Mouse (Mus musculus) G1E (cell line): Measurements from ENCODE around the gene Creg2. TPM values are rescaled to one million over a fixed set of nuclear protein-coding genes. Genes with fewer than 3 reads are reported as not detected.

Experiments
- ATAC-seq: 2 replicates; pipeline ENCODE4 v1.8.0; 2016; ENCODE audit warnings: mild to moderate bottlenecking; ENCODE audit not compliant: insufficient number of reproducible peaks, poor library complexity, low FRiP score, severe bottlenecking; ENCODE audit errors: extremely low read depth
- DNase-seq: peaks from one replicate; pipeline ENCODE4 v3.0.0; 2012; ENCODE audit warnings: low spot score
- H3K27me3 ChIP-seq: 2 replicates; pipeline ENCODE4 v1.6.1; 2012; ENCODE audit warnings: mild to moderate bottlenecking, low read length, inconsistent platforms; ENCODE audit not compliant: insufficient read depth
- H3K36me3 ChIP-seq: replicated peaks from 2 replicates; pipeline ENCODE3; 2012; ENCODE audit warnings: mild to moderate bottlenecking, inconsistent platforms
- H3K4me1 ChIP-seq: 2 replicates; pipeline ENCODE4 v1.6.1; 2012; ENCODE audit warnings: low read depth, low read length, inconsistent platforms, mixed read lengths; ENCODE audit not compliant: insufficient read depth
- H3K4me3 ChIP-seq: 2 replicates; pipeline ENCODE4 v1.5.1; 2012; ENCODE audit warnings: low read depth, mild to moderate bottlenecking, inconsistent platforms, low read length, moderate library complexity, mixed read lengths
- H3K9me3 ChIP-seq: replicated peaks from 2 replicates; pipeline ENCODE4 v1.6.1; 2012; ENCODE audit warnings: inconsistent platforms
- CTCF ChIP-seq: IDR thresholded peaks from 2 replicates; pipeline ENCODE4 v1.5.1; 2012; ENCODE audit warnings: low read depth, low read length, inconsistent platforms, mixed read lengths
- GATA1 ChIP-seq: IDR thresholded peaks from 2 replicates; pipeline ENCODE4 v1.6.1; 2012; ENCODE audit warnings: borderline replicate concordance, low read length, inconsistent platforms, mixed read lengths
- GATA2 ChIP-seq: IDR thresholded peaks from 2 replicates; pipeline ENCODE4 v1.6.1; 2012; ENCODE audit warnings: low read depth, low read length, inconsistent platforms, borderline replicate concordance
- POLR2AphosphoS5 ChIP-seq: IDR thresholded peaks from 2 replicates; pipeline ENCODE4 v1.6.1; 2012; ENCODE audit warnings: low read depth, low read length, inconsistent platforms; ENCODE audit not compliant: insufficient replicate concordance
- TAL1 ChIP-seq: conservative IDR thresholded peaks from 2 replicates; pipeline ENCODE4 v1.6.1; 2012; ENCODE audit warnings: low read depth, low read length, inconsistent platforms, mixed read lengths
- polyA plus RNA-seq: library from polyadenylated mRNA; stranded (reverse); fragments of >175 nt; gene quantifications from 2 replicates; pipeline ENCODE4 v1.2.3, GENCODE M21; 2012
- total RNA-seq, 2 experiments: library from RNA; stranded (forward) in 1 of 2; stranded (reverse) in 1 of 2; fragments of 200-1000 nt in 1 of 2; fragments of >200 nt in 1 of 2; fragmentation: Nextera tagmentation in 1 of 2; gene quantifications; 2 replicates each; pipeline ENCODE4 v1.2.3; 2014 to 2017

Creg2 gene
- total and polyA plus RNA-seq, 3 experiments = 0.05 TPM; not detected in 2

DNA sequence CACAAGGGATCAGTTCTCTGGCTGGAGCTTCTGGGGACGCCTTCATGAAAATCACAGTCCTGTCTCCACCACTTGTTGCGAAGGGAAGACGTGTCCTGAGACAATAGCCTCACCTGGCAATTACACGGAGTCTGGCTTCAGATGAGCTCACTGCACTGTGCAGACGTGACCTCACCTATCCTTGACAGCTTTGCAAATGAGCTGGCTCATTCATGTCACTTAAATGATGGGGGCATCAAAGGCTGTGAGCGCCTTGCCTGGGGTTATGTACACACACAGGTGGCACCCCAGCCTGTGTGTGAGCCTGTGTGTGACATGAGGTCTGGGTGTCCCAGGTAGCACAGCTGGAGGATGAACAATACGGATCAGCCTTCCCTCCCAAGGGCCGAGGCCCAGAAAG lies 27.6 kb upstream of the Creg2 start:
- no peaks in the 10 kb centered on the region for H3K36me3 ChIP-seq
- H3K4me3 ChIP-seq = no peak overlapping the region
- peaks cover 9% of the 10 kb centered on the region for H3K27me3 ChIP-seq
- no peak for TF ChIP-seq GATA1
- no peak for TF ChIP-seq CTCF
- no peak for TF ChIP-seq TAL1
- TF ChIP-seq GATA2 = no peak
- no peak for TF ChIP-seq POLR2AphosphoS5
- ATAC-seq (no peak), DNase-seq (no peak)
- H3K4me1 ChIP-seq = no peaks in the 10 kb centered on the region
- no peaks in the 10 kb centered on the region for H3K9me3 ChIP-seq

DNA sequence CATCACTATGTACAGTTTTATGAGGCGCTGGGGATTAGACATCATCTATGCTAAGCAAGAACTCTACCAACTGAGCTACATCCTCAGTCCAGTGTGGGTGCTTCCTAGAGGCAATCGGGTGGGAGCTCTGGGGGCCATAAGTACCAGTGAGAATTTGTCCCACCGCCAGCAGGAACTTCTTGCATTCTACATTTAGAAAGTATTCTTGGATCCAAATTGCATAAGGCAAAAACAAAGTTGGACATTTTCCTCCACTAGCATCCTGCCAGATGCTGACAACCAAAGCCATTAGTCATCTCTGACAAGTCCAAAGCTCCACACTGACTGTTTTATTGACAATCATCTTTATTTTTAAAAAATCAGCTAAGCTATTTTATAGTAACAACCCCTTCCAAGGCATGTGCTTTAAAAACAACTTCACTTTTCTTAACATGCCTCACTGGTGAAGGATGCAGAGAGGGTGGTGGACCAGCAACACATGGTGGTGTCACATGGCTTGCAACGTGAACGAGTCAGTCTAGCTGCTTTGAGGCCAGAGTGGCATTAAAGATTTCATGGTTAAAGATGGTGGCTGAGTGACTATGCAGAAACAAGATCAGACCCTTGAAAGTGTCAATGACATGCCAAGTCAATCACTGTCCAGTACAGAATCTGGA lies 25.1 kb upstream of the Creg2 start:
- Histone ChIP-seq H3K4me1 (0 out of 2 replicates have a peak, but pooled peaks cover 3% of the 10 kb centered on the region), H3K4me3 (no peak overlapping the region), H3K36me3 (no peaks in the 10 kb centered on the region), H3K27me3 (peaks cover 5% of the 10 kb centered on the region), H3K9me3 (no peaks in the 10 kb centered on the region)
- TF ChIP-seq GATA1 (no peak), POLR2AphosphoS5 (no peak), TAL1 (no peak), GATA2 (no peak), CTCF (no peak)
- no peak for DNase-seq
- ATAC-seq = no peak

DNA sequence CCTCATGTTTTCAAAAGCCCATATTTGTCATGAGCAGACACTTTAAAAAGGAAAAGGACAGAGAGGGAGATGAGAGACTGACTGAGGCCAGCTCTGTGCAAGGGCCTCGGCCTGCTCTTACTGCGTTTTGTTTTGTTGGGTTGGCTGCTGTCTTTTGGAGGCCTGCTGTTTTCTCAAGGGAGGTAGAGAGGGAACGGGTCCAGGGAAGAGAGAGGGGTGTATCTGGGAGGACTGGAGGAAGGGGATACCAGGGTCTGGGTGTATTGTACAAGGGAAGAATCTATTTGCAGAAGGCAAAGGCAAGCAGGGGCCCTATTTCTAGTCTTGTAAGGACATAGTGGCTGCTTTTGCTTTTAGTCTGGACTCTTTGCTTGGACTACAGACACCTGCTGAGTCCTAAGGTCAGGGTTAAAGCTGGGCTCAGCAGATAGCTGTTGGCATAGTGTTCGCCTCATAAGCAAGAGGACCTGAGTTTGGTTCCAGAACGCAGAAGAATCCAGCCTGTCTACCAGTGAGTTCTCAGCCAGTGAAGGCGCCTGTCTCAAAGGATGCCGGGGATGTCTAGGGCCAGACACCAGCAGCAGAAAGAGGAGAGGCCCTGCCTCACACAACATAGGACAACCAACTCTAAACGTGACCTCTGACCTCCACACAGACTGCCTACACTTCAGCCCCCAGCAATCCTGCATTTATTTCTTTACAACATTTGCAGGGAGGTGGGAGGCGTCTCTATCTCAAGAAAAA lies 21.3 kb upstream of the Creg2 start:
- peaks cover 6% of the 10 kb centered on the region; the same call in 1 of the 2 replicates for H3K27me3 ChIP-seq
- no peak for TF ChIP-seq GATA2
- TF ChIP-seq CTCF = no peak
- no peak for TF ChIP-seq GATA1
- TF ChIP-seq POLR2AphosphoS5 = no peak
- no peak for TF ChIP-seq TAL1
- H3K9me3 ChIP-seq = peaks cover 4% of the 10 kb centered on the region; the same call in 1 of the 2 replicates
- H3K4me3 ChIP-seq = no peak overlapping the region
- H3K36me3 ChIP-seq = no peaks in the 10 kb centered on the region
- ATAC-seq (no peak), DNase-seq (no peak)
- 0 out of 2 replicates have a peak, but pooled peaks cover 3% of the 10 kb centered on the region for H3K4me1 ChIP-seq

DNA sequence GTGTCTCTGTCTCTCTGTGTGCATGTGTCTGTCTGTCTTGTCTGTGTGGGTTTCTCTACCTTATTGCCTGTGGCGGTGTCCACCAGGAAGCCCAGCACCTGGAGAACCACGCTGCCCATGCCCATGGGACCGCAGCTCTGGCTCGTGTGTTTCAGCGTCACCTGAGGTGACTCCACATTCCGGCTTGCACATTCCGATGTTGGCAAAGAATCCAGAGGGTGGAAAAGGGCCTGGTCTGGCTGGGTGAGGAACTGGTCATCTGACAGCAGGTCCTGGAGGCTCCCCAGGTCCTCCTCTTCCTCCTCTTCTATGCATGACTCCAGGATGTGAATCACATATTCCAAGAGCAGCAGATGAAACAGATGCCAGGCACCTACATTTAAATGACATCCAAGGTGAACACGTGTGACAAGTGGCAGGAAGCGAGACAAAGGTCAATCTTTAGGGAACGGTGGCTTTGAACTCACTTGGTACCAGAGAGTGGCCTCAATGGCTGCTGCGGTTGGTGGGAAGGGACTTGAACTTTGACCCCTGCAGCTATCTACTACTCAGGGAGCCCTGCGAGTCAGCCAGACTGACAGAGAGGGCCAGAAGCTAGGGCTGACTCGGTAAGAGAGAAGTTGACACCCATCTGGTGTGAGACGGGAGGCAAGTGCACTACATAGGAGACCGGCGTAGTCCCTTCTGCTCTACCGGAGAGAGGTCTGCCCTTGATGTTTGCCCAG lies 19.1 kb upstream of the Creg2 start:
- TF ChIP-seq GATA1 (no peak), CTCF (no peak), TAL1 (no peak)
- H3K9me3 ChIP-seq = peaks cover 4% of the 10 kb centered on the region; the same call in 1 of the 2 replicates
- ATAC-seq (no peak), DNase-seq (no peak)
- 0 out of 2 replicates have a peak, but pooled peaks cover 3% of the 10 kb centered on the region for H3K4me1 ChIP-seq
- H3K36me3 ChIP-seq = no peaks in the 10 kb centered on the region
- no peak overlapping the region for H3K4me3 ChIP-seq
- H3K27me3 ChIP-seq = peaks cover 6% of the 10 kb centered on the region; the same call in 1 of the 2 replicates

DNA sequence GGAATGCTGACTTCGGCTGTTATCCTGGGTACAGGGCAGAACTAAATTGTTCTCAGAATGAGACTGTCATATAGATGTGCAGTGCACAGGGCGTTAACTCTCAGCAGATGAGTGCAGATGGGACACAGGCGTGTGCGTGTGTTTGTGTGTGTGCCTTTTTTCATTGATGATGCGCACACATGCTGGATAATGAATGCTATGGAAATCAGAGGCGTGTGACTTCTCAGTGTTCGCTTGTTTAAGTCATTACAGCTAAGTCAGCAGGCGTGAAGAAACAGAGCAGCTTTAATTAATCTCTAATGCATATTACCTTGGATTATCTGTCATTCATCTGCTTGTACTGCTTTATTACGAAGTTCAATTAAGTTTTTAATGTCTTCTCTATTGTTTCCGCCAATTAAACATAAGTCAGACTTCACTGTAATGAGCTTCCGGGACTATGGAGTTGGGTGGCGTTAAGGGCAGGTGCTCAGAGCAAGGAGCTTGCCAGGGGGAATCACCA lies 15.5 kb upstream of the Creg2 start:
- no peak for TF ChIP-seq CTCF
- no peak for TF ChIP-seq GATA2
- TF ChIP-seq POLR2AphosphoS5 = no peak
- TF ChIP-seq TAL1 = no peak
- TF ChIP-seq GATA1 = no peak
- Histone ChIP-seq H3K36me3 (no peaks in the 10 kb centered on the region), H3K27me3 (peaks cover 8% of the 10 kb centered on the region), H3K9me3 (peaks cover 4% of the 10 kb centered on the region; the same call in 1 of the 2 replicates), H3K4me3 (no peak overlapping the region), H3K4me1 (peaks cover 3% of the 10 kb centered on the region)
- DNase-seq (no peak), ATAC-seq (no peak)
